Mouse (Mus musculus): ENCODE measurements around the gene Grwd1.

Grwd1 gene

GRCm38 (mm10) chr7:45797661-45798510 is 32.9 kb downstream of the Grwd1 start:
- DNase-seq = no peak

DNA sequence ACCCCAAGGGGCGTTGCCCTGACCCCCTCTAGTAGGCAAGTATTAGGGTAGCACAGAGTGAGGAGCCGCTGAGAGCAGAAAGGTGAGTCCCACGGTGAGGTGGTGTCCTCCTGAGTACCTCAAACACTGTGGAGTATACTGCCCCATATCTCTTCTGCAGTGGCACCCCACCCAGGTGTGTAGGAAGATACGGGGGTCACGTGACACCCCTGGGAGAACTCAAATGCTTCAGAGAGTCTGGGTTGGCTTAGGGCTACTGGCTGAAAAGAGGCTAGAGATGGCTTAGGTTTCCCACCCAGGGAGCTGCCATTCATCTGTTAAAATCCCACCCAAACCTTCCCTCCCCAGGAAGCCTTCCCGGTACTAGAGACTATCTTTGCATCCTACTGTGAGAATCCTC is 33.8 kb downstream of the Grwd1 start:
- no peak for DNase-seq

DNA sequence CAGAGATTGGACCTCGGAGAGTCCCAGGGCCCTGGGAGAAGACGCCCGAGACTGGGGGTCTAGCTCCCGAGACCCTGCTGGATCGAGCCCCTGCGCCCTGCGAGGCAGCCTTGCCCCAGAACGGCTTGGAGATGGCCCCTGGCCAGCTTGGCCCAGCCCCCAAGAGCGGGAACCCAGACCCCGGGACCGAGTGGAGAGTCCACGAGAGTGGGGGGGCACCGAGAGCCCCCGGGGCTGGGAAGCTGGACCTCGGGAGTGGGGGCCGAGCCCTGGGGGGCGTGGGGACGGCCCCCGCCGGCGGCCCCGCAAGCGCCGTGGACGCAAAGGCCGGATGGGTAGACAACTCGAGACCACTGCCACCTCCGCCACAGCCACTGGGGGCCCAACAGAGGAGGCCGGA is 35.8 kb downstream of the Grwd1 start:
- no peak for DNase-seq

DNA sequence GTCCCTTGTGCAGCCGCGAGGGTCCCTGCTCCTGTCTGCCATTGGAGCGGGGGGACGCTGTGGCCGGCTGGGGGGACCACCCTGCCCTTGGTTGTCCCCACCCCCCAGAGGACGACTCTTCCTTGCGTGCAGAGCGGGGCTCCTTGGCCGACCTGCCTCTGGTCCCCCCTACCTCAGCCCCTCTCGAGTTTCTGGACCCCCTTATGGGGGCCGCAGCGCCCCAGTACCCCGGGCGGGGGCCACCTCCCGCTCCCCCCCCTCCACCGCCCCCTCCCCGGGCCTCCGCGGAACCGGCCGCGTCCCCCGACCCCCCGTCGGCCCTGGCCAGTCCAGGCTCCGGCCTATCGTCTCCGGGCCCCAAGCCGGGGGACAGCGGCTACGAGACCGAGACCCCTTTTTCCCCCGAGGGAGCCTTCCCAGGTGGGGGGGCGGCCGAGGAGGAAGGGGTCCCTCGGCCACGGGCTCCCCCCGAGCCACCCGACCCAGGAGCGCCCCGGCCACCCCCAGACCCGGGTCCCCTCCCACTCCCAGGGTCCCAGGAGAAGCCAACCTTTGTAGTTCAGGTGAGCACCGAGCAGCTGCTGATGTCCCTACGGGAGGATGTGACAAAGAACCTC is 36.7 kb downstream of the Grwd1 start:
- no peak for DNase-seq

GRCm38 (mm10) chr7:45793240-45793639 is 37.5 kb downstream of the Grwd1 start:
- no peak for DNase-seq

DNA sequence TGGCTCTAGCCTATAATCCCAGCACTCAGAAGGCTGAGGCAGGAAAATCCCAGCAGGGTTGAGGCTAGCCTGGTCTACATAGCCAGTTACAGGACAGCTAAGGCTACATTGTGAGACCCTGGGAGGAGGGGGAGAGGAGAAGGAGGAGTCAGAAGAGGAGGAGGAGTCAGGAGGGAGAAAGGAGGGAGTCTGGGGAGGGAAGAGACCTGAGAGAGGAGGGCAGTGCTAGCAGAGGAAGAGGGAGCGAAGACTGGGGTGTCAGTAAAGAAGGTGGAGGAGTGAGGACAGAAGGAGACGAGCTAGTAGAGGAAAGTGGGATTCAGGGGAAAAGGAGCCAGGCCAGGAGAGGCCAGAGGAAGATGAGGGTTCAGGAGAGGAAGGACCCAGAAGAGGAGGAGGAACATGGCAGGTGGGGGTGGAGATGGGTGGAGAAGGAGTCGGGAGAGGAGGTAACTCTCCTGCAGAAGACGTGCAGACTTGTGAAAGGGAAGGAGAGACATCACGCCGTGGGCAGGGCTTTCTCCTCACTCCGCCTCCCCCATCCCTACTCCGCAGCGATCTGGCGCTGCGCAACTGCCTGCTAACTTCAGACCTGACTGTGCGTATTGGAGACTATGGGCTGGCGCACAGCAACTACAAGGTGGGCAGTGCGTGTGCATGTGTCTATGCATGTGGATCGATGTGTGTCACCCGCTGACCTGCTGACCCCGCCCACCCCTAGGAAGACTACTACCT is 38.8 kb downstream of the Grwd1 start:
- no peak for DNase-seq

DNA sequence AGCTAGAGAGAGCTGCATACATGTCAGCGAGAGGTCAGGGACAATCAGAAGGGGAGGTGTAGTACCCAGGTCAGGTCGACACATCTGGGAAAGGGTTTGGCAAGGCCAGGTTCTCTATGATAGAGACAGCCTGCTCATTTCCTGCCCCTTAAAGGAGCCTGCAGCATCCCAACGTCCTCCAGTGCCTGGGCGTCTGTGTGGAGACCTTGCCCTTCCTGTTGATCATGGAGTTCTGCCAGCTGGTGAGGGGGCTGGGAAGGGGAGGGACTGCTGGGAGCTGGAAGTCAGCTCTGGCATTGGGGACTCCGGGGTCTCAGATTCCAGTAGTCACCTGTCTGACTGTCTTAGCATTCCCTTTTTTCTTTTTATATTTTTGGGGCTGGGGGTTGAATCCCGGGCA is 40.0 kb downstream of the Grwd1 start:
- DNase-seq = peak; percentile 59

DNA sequence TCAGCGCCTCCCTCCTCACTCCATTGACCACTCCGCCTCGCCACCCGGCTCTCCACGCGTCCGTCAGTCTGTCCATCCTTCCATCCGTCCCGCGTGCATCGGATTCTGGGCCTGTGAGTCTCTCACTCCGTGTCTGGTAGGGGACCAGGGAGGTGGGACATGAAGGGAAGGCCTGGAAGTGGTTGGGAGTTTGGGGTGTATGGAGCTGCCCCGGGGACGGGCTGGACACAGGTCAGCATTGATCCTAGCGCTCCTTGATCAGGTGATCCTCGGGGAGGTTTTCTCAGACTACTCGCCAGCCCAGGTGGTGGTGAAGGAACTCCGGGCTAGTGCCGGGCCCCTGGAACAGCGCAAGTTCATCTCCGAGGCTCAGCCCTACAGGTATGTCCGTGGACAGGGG is 43.1 kb downstream of the Grwd1 start:
- DNase-seq = no peak

- no peak for DNase-seq
These were observed 43.9 kb downstream of the Grwd1 start for GRCm38 (mm10) chr7:45786661-45787413.

GRCm38 (mm10) chr7:45786136-45786578 is 44.6 kb downstream of the Grwd1 start:
- no peak for DNase-seq

- DNase-seq = no peak
These were observed 45.2 kb downstream of the Grwd1 start for GRCm38 (mm10) chr7:45785388-45786135.

DNA sequence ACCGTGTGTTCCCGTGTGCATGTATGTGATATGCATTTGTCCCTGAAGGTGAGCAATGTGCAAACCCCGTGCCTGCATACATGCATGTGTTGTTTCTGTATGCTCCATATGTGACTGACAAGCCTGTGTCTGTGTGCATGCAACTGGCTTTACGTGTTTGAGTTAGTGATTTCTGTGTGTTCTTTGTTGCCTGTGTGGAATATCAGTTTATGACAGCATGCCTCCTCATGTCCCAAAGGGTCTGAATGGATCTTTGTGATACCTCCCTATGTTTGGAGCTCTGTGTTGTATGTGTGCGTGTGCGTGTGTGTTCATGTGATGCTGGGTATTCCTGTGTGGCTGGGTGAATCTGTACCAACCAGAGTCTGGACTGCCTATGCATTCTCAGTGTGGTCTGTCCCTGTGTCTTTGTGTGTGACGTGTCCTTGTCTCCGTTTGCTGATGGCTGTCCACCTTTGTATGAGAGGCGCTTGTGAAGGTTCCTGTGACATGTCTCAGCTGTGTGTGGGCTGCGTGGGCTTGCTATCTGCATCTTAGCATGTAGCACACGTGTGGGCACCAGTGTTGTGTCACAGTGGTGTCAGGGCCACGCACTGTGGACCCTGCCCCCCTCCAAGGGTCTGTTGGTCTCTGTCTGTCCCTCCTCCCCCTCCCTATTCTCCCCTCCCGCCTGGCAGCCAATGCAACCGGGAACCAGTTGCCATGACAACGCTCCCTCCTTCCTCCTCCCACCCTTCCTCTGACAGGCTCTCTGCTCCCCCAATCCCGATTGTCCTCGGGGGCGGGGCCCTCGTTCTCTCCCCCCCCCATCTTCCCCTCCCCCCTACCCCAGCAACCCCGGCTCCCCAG is 46.0 kb downstream of the Grwd1 start, which contains the start of gene Sult2b1:
Gene Sult2b1 (minus strand): TSS at position 146 of the 849 bp plus-strand sequence.
- peak; percentile 48 for DNase-seq

GRCm38 (mm10) chr7:45783511-45784091 is 47.1 kb downstream of the Grwd1 start, which contains the start of gene Lmtk3:
Gene Lmtk3, plus strand, starts transcription at chr7:45783738.
- peak; percentile 78 for DNase-seq

GRCm38 (mm10) chr7:45782271-45782670 is 48.5 kb downstream of the Grwd1 start:
- DNase-seq = no peak

DNA sequence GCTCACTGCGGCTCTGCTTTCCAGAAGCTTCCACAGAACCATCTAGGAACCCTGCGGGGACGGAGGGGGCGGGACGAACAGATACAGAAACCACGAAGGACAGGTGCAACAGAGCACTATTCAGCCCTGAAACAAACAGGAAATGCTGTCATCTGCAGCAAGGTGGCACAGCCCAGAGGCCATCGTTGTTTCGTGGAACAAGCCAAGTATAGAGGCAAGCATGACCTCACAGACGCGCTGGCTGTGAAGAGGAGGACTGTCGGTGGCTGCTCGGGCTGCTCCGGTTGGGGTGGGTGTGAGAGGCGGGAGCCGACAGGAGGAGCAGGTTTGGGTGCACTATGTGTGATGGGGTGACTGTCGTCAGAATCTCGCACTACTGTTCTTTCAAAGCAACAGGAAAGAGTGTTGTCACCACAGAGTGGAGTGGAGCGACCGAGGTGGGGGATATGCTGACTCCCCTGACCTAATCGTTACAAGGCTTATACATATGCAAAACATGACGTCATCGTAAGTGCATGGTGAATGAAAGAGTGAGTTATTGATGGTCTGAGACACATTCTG is 51.6 kb downstream of the Grwd1 start:
- DNase-seq = no peak

DNA sequence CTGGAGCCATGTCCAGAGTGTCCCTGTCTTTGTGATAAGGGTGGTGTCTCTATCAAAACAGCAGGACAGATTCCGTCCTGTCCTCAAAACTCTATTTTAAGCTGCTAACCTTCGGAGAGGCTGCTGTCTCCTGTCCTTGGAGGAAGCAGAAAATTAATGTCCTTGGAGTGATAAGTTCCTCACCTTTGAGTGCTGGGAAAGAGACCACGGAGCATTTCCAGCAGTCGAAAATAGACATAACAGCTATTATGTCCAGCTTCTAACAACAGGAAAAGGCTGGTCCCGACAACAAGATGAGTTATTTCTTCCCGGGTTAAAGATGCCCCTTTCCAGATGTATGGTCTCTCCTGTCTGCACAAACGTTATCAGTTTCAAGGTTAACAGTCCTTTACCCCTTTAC is 55.5 kb downstream of the Grwd1 start:
- no peak for DNase-seq

All from lung, postnatal 10 days (tissue).